ENCODE assay signal across 17 mouse cellular contexts in the genomic region with DNA sequence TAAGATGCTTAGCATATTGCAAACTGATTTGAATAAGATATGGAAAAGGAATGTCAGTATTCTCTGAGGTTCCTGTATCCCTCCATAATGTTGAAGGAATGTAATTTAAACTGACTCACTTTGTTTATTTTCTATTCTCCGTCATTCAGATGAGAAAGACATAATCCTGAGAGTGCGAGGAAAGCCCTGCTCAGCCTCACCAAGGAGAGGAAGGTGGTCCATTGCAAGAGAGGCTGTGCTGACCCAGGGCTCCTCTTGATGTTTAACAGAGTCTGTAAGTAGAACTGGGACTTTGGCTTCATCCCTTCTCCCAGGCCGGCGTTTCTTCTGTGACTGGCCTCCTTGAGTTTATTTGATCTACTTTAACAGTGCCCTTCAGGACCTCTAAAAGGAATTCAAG.
DNase-seq lines count a peak whose midpoint lies in the region; ATAC-seq and TF ChIP-seq lines count a peak whose summit lies in the region.
"Had no signal": no experiment of that assay in that cellular context is flagged by ENCODE, and none has a peak within 500 bp of the region (broad histone marks: within the 10 kb centered on the region; RNA-seq: fewer than 3 reads in every experiment).

No protein-coding gene starts in this region.

- DNase-seq in heart, postnatal 4 days: no peak
- no peak for DNase-seq in midbrain, embryonic 10.5 days (ENCODE audit: low spot score)
- DNase-seq in midbrain, embryonic 11.5 days (ENCODE audit: low spot score, missing footprints): no peak
- peak; percentile 4 for DNase-seq in embryonic facial prominence, embryonic 11.5 days (ENCODE audit: low spot score)
- no peak for DNase-seq in cerebellum, adult 2 months
- DNase-seq in left cerebral cortex, postnatal 10 days (ENCODE audit: extremely low spot score in 1 of 2, low spot score in 2 of 2): no peak
- DNase-seq: cerebellum, adult 9-10 months; gastrocnemius, postnatal 14 days; thymus, postnatal 36 days had no signal

- H3K27ac ChIP-seq in heart, embryonic 16.5 days (ENCODE audit: low read length): 0 out of 2 replicates have a peak overlapping the region, but pooled peaks have one; percentile 2
- H3K27ac ChIP-seq in midbrain, embryonic 10.5 days (replicated peaks): peak overlapping the region; percentile 39; the same call in 1 of the 2 replicates
- no peak overlapping the region for H3K27ac ChIP-seq in midbrain, embryonic 11.5 days (ENCODE audit: low read depth, low read length)
- H3K27ac ChIP-seq in embryonic facial prominence, embryonic 11.5 days (replicated peaks; ENCODE audit: low read depth, low read length): no peak overlapping the region
- peak overlapping the region; percentile 53; the same call in 1 of the 2 replicates for H3K27ac ChIP-seq in midbrain, embryonic 16.5 days (ENCODE audit: low read length)
- H3K27ac ChIP-seq in cerebellum, adult 2 months (ENCODE audit: insufficient read depth, low read length): no peak overlapping the region
- H3K27ac ChIP-seq: embryonic facial prominence, embryonic 13.5 days; intestine, embryonic 15.5 days; kidney, postnatal 0 days had no signal

- no peak overlapping the region for H3K9ac ChIP-seq in heart, embryonic 16.5 days (ENCODE audit: low read length)
- no peak overlapping the region for H3K9ac ChIP-seq in midbrain, embryonic 11.5 days (ENCODE audit: low read length)
- H3K9ac ChIP-seq in embryonic facial prominence, embryonic 11.5 days (replicated peaks; ENCODE audit: low read length): no peak overlapping the region
- H3K9ac ChIP-seq in midbrain, embryonic 16.5 days (ENCODE audit: low read depth, low read length): no peak overlapping the region
- H3K9ac ChIP-seq: embryonic facial prominence, embryonic 13.5 days; heart, embryonic 12.5 days; intestine, embryonic 15.5 days had no signal

- H3K4me2 ChIP-seq in heart, embryonic 16.5 days (ENCODE audit: low read depth, low read length): no peak overlapping the region
- H3K4me2 ChIP-seq in midbrain, embryonic 11.5 days: no peak overlapping the region
- H3K4me2 ChIP-seq in embryonic facial prominence, embryonic 11.5 days (ENCODE audit: low read depth, low read length): no peak overlapping the region
- H3K4me2 ChIP-seq in midbrain, embryonic 16.5 days (ENCODE audit: low read length): no peak overlapping the region
- H3K4me2 ChIP-seq: embryonic facial prominence, embryonic 13.5 days; heart, embryonic 12.5 days; intestine, embryonic 15.5 days; liver, embryonic 11.5 days had no signal

- no peak for TF ChIP-seq POLR2A in cerebellum, adult 2 months (IDR thresholded peaks at IDR 0.05; ENCODE audit: borderline replicate concordance, insufficient read depth, low read length)

- H3K36me3 ChIP-seq in heart, embryonic 16.5 days (ENCODE audit: control insufficient read depth, insufficient read depth): no peaks in the 10 kb centered on the region
- no peaks in the 10 kb centered on the region for H3K36me3 ChIP-seq in midbrain, embryonic 10.5 days
- no peaks in the 10 kb centered on the region for H3K36me3 ChIP-seq in midbrain, embryonic 11.5 days (ENCODE audit: control insufficient read depth, insufficient read depth, low read length)
- no peaks in the 10 kb centered on the region for H3K36me3 ChIP-seq in embryonic facial prominence, embryonic 11.5 days (replicated peaks; ENCODE audit: control insufficient read depth, insufficient read depth, low read depth, low read length)
- H3K36me3 ChIP-seq in midbrain, embryonic 16.5 days (ENCODE audit: control insufficient read depth, insufficient read depth, low read length): no peaks in the 10 kb centered on the region
- H3K36me3 ChIP-seq: embryonic facial prominence, embryonic 13.5 days; heart, embryonic 12.5 days; intestine, embryonic 15.5 days had no signal

- intact Hi-C loops in left cerebral cortex, postnatal 10 days (cut with DNase I): no loop called here

- no peaks in the 10 kb centered on the region for H3K27me3 ChIP-seq in heart, embryonic 16.5 days (ENCODE audit: control insufficient read depth, insufficient read depth, low read length)
- H3K27me3 ChIP-seq in midbrain, embryonic 10.5 days (ENCODE audit: low read depth, poor library complexity, severe bottlenecking): peaks cover 33% of the 10 kb centered on the region
- no peaks in the 10 kb centered on the region for H3K27me3 ChIP-seq in midbrain, embryonic 11.5 days (ENCODE audit: control insufficient read depth, insufficient read depth, low read length)
- H3K27me3 ChIP-seq in embryonic facial prominence, embryonic 11.5 days (ENCODE audit: control insufficient read depth, insufficient read depth, low read length): no peaks in the 10 kb centered on the region
- H3K27me3 ChIP-seq in midbrain, embryonic 16.5 days (ENCODE audit: control insufficient read depth, insufficient read depth, low read depth, low read length): no peaks in the 10 kb centered on the region
- no peaks in the 10 kb centered on the region for H3K27me3 ChIP-seq in cerebellum, adult 2 months (ENCODE audit: control insufficient read depth, insufficient read depth, low read length)
- H3K27me3 ChIP-seq: embryonic facial prominence, embryonic 13.5 days; heart, embryonic 12.5 days; intestine, embryonic 15.5 days had no signal

- no peaks in the 10 kb centered on the region for H3K9me3 ChIP-seq in heart, embryonic 16.5 days (replicated peaks; ENCODE audit: control insufficient read depth, low read length)
- no peaks in the 10 kb centered on the region for H3K9me3 ChIP-seq in midbrain, embryonic 10.5 days (replicated peaks)
- no peaks in the 10 kb centered on the region for H3K9me3 ChIP-seq in midbrain, embryonic 11.5 days (ENCODE audit: control insufficient read depth, low read length)
- H3K9me3 ChIP-seq in embryonic facial prominence, embryonic 11.5 days (replicated peaks; ENCODE audit: control insufficient read depth, low read length): no peaks in the 10 kb centered on the region
- H3K9me3 ChIP-seq in midbrain, embryonic 16.5 days (replicated peaks; ENCODE audit: control insufficient read depth, low read length, poor library complexity, severe bottlenecking): no peaks in the 10 kb centered on the region
- H3K9me3 ChIP-seq: embryonic facial prominence, embryonic 13.5 days; heart, embryonic 12.5 days; intestine, embryonic 15.5 days had no signal

- H3K4me1 ChIP-seq in heart, embryonic 16.5 days (ENCODE audit: control insufficient read depth, insufficient read depth, low read length): peaks cover 5% of the 10 kb centered on the region; the same call in 1 of the 2 replicates
- peaks cover 35% of the 10 kb centered on the region for H3K4me1 ChIP-seq in midbrain, embryonic 10.5 days
- peaks cover 8% of the 10 kb centered on the region for H3K4me1 ChIP-seq in midbrain, embryonic 11.5 days (ENCODE audit: control insufficient read depth, insufficient read depth, low read length)
- H3K4me1 ChIP-seq in embryonic facial prominence, embryonic 11.5 days (ENCODE audit: control insufficient read depth, insufficient read depth, low read length): peaks cover 3% of the 10 kb centered on the region; the same call in 1 of the 2 replicates
- peaks cover 21% of the 10 kb centered on the region for H3K4me1 ChIP-seq in midbrain, embryonic 16.5 days (ENCODE audit: control insufficient read depth, insufficient read depth, low read length)
- H3K4me1 ChIP-seq in cerebellum, adult 2 months (ENCODE audit: control insufficient read depth, insufficient read depth, low read length): no peaks in the 10 kb centered on the region
- H3K4me1 ChIP-seq: intestine, embryonic 15.5 days had no signal

- no peak for ATAC-seq in heart, embryonic 16.5 days (replicated peaks; ENCODE audit: extremely low read depth, insufficient read depth, low FRiP score)
- ATAC-seq in midbrain, embryonic 11.5 days (ENCODE audit: low FRiP score): no peak
- ATAC-seq in embryonic facial prominence, embryonic 11.5 days (replicated peaks; ENCODE audit: insufficient number of reproducible peaks, low FRiP score, low TSS enrichment, low read depth): no peak
- ATAC-seq in midbrain, embryonic 16.5 days: no peak
- ATAC-seq: intestine, embryonic 15.5 days had no signal

- TF ChIP-seq CTCF in cerebellum, adult 2 months (IDR thresholded peaks at IDR 0.05; ENCODE audit: borderline replicate concordance, insufficient read depth, low read depth, low read length): no peak

- H3K4me3 ChIP-seq in heart, embryonic 16.5 days (ENCODE audit: low read length): no peak overlapping the region
- H3K4me3 ChIP-seq in midbrain, embryonic 10.5 days: no peak overlapping the region
- H3K4me3 ChIP-seq in midbrain, embryonic 11.5 days (ENCODE audit: low read depth, low read length): no peak overlapping the region
- no peak overlapping the region for H3K4me3 ChIP-seq in embryonic facial prominence, embryonic 11.5 days (ENCODE audit: low read depth, low read length)
- H3K4me3 ChIP-seq in midbrain, embryonic 16.5 days (ENCODE audit: low read depth, low read length): no peak overlapping the region
- H3K4me3 ChIP-seq in cerebellum, adult 2 months (replicated peaks; ENCODE audit: insufficient read depth, low read depth, low read length): no peak overlapping the region
- H3K4me3 ChIP-seq: embryonic facial prominence, embryonic 13.5 days; heart, embryonic 12.5 days; intestine, embryonic 15.5 days; myocyte had no signal

- 54% methylated on average over 4 of the region's 4 CpGs for WGBS in heart, embryonic 16.5 days
- 67% methylated on average over 4 of the region's 4 CpGs for WGBS in midbrain, embryonic 10.5 days
- WGBS in midbrain, embryonic 11.5 days: 54% methylated on average over 4 of the region's 4 CpGs
- WGBS in embryonic facial prominence, embryonic 11.5 days: 50% methylated on average over 4 of the region's 4 CpGs
- WGBS in midbrain, embryonic 16.5 days: 26% methylated on average over 4 of the region's 4 CpGs
- 84% methylated on average over 4 of the region's 4 CpGs for WGBS in cerebellum, adult 2 months

Comparison
In these comparisons a context has a peak if more than half of its experiments do, and no peak if none do; other contexts are left out.
1. H3K27ac ChIP-seq: peak in heart, embryonic 16.5 days (single experiment), midbrain, embryonic 10.5 days (single experiment) and midbrain, embryonic 16.5 days (single experiment); none in midbrain, embryonic 11.5 days (single experiment), embryonic facial prominence, embryonic 11.5 days (single experiment) and cerebellum, adult 2 months (single experiment).